Mouse (Mus musculus): ENCODE results near the gene Crk. TPM values are rescaled to one million over a fixed set of nuclear protein-coding genes. Genes with fewer than 3 reads are reported as not detected.
"Not testable (repeated sequence)": the region's sequence is repeated elsewhere in the genome, so short reads cannot be mapped to it uniquely, and the experiment has no call there.

Gene Crk
- polyA plus RNA-seq, 1 experiment, result not detected

DNA sequence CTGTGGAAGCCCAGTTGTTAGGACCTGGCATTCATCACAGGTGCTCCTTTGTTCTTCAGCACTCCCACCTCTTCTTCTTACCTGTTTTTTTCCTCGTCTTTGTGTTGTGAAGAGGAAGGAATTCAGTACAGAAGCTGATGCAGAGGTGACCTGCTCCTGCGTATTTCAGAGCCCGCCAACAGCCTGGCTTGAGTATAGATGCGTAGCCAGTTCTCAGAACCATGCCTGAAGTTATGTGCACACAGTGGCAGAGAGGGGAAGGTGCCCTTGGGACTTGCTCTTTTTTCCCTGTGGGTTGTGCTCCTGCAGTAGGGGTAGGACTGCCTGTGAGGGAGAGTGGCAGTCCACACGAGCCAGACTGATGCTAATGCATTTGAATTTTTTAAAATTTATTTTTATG, 14.5 kb downstream of the Crk start:
- 92% methylated on average over 5 of the region's 5 CpGs for WGBS
- Histone ChIP-seq H3K4me3 (ENCODE audit: insufficient read depth, low read depth, low read length) (no peak overlapping the region), H3K27ac (ENCODE audit: insufficient read depth, low read depth, low read length) (no peak overlapping the region), H3K4me1 (ENCODE audit: control insufficient read depth, insufficient read depth, low read length) (no peaks in the 10 kb centered on the region)
- TF ChIP-seq POLR2A (IDR thresholded peaks at IDR 0.05; ENCODE audit: insufficient read depth, low read depth, low read length) (no peak), CTCF (IDR thresholded peaks at IDR 0.05; ENCODE audit: insufficient read depth, low read depth, low read length) (no peak)

- not testable (repeated sequence) for H3K27ac ChIP-seq (ENCODE audit: insufficient read depth, low read depth, low read length); H3K4me3 ChIP-seq (ENCODE audit: insufficient read depth, low read depth, low read length); H3K4me1 ChIP-seq (ENCODE audit: control insufficient read depth, insufficient read depth, low read length)
- WGBS, result 94% methylated on average over 3 of the region's 3 CpGs
Observed at GRCm38 (mm10) chr11:75697464-75697863, 18.4 kb downstream of the Crk start.

GRCm38 (mm10) chr11:75700557-75700956, 21.5 kb downstream of the Crk start:
- 96% methylated on average over 5 of the region's 5 CpGs for WGBS
- TF ChIP-seq POLR2A (IDR thresholded peaks at IDR 0.05; ENCODE audit: insufficient read depth, low read depth, low read length) (no peak), CTCF (IDR thresholded peaks at IDR 0.05; ENCODE audit: insufficient read depth, low read depth, low read length) (no peak)
- H3K4me3 ChIP-seq (ENCODE audit: insufficient read depth, low read depth, low read length), result no peak overlapping the region

GRCm38 (mm10) chr11:75702761-75703160, 23.7 kb downstream of the Crk start:
- Histone ChIP-seq H3K27ac (ENCODE audit: insufficient read depth, low read depth, low read length) (no peak overlapping the region), H3K4me3 (ENCODE audit: insufficient read depth, low read depth, low read length) (no peak overlapping the region), H3K4me1 (ENCODE audit: control insufficient read depth, insufficient read depth, low read length) (no peaks in the 10 kb centered on the region; the same call in 1 of the 2 replicates)
- 77% methylated on average over 6 of the region's 6 CpGs for WGBS
- TF ChIP-seq CTCF (IDR thresholded peaks at IDR 0.05; ENCODE audit: insufficient read depth, low read depth, low read length) (no peak), POLR2A (IDR thresholded peaks at IDR 0.05; ENCODE audit: insufficient read depth, low read depth, low read length) (no peak)

More at GRCm38 (mm10) chr11:75700557-75700956, 21.5 kb downstream of the Crk start:
- Histone ChIP-seq H3K4me1 (ENCODE audit: control insufficient read depth, insufficient read depth, low read length) (no peaks in the 10 kb centered on the region; the same call in 1 of the 2 replicates), H3K27ac (ENCODE audit: insufficient read depth, low read depth, low read length) (no peak overlapping the region)

GRCm38 (mm10) chr11:75703748-75704147, 24.7 kb downstream of the Crk start:
- 83% methylated on average over 2 of the region's 2 CpGs for WGBS
- no peak overlapping the region for H3K27ac ChIP-seq (ENCODE audit: insufficient read depth, low read depth, low read length)
- H3K4me1 ChIP-seq (ENCODE audit: control insufficient read depth, insufficient read depth, low read length), result no peaks in the 10 kb centered on the region; the same call in 1 of the 2 replicates
- H3K4me3 ChIP-seq (ENCODE audit: insufficient read depth, low read depth, low read length), result no peak overlapping the region
- TF ChIP-seq POLR2A (IDR thresholded peaks at IDR 0.05; ENCODE audit: insufficient read depth, low read depth, low read length), result no peak

GRCm38 (mm10) chr11:75713949-75714348, 34.9 kb downstream of the Crk start:
- Histone ChIP-seq H3K27ac (ENCODE audit: insufficient read depth, low read depth, low read length) (no peak overlapping the region), H3K4me3 (ENCODE audit: insufficient read depth, low read depth, low read length) (no peak overlapping the region), H3K4me1 (ENCODE audit: control insufficient read depth, insufficient read depth, low read length) (peaks cover 3% of the 10 kb centered on the region; the same call in 1 of the 2 replicates)
- TF ChIP-seq POLR2A (IDR thresholded peaks at IDR 0.05; ENCODE audit: insufficient read depth, low read depth, low read length), result no peak
- TF ChIP-seq CTCF (IDR thresholded peaks at IDR 0.05; ENCODE audit: insufficient read depth, low read depth, low read length), result no peak
- 41% methylated on average over 1 of the region's 1 CpGs for WGBS

DNA sequence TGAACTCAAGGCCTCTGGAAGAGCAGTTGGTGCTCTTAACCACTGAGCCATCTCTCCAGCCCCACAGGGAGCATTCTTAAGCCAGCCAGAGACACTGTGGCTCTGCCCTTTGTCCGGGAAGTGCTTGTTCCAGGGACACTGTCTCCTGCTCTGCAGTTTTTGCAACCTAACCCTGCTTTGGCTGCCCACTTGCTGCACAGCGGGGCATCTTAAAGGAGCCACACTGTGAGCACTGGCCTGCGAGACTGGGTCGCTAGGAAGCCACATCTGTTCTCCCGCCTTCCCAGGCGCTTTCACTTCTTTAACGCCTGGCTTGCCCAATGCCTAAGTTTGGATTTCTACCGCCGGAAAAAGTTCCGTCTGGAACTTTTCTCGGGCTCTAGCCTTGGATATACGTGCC, 36.5 kb downstream of the Crk start:
- TF ChIP-seq POLR2A (IDR thresholded peaks at IDR 0.05; ENCODE audit: insufficient read depth, low read depth, low read length), result no peak
- WGBS, result 36% methylated on average over 12 of the region's 12 CpGs

DNA sequence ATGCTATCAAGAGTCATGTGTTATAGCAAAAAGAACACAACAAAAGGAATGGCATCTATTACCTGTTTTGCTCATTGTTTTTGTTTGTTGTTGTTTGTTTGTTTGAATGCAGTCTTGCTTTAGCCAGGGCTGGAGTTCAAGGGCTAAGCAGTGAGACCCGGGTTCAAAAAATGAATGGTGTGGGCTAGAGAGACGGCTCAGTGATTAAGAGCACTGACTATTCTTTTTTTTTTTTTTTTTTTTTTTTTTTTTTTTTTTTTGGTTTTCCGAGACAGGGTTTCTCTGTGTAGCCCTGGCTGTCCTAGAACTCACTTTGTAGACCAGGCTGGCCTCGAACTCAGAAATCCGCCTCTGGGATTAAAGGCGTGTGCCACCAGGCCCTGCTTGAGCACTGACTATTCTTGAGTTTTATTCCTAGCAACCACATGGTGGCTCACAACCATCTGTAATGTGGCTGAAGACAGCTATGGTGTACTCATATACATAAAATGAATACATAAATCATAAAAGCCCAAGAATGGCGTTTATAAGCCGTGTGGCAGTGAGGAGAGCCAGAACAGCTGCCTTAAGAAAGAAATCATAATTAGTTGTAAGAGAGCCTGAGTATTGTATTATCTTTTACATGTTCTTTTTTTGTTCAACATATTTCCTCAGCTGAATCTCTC, 37.7 kb downstream of the Crk start:
- TF ChIP-seq CTCF (IDR thresholded peaks at IDR 0.05; ENCODE audit: insufficient read depth, low read depth, low read length) (no peak), POLR2A (IDR thresholded peaks at IDR 0.05; ENCODE audit: insufficient read depth, low read depth, low read length) (no peak)
- 86% methylated on average over 8 of the region's 8 CpGs for WGBS
- no peak overlapping the region for H3K4me3 ChIP-seq (ENCODE audit: insufficient read depth, low read depth, low read length)

More for the DNA sequence above, 36.5 kb downstream of the Crk start:
- H3K4me3 ChIP-seq (ENCODE audit: insufficient read depth, low read depth, low read length), result no peak overlapping the region
- peaks cover 3% of the 10 kb centered on the region; the same call in 1 of the 2 replicates for H3K4me1 ChIP-seq (ENCODE audit: control insufficient read depth, insufficient read depth, low read length)
- no peak overlapping the region for H3K27ac ChIP-seq (ENCODE audit: insufficient read depth, low read depth, low read length)

GRCm38 (mm10) chr11:75722339-75722738, 43.3 kb downstream of the Crk start:
- 39% methylated on average over 4 of the region's 4 CpGs for WGBS
- Histone ChIP-seq H3K27ac (ENCODE audit: insufficient read depth, low read depth, low read length) (no peak overlapping the region), H3K4me1 (ENCODE audit: control insufficient read depth, insufficient read depth, low read length) (no peaks in the 10 kb centered on the region), H3K4me3 (ENCODE audit: insufficient read depth, low read depth, low read length) (no peak overlapping the region)
- TF ChIP-seq CTCF (IDR thresholded peaks at IDR 0.05; ENCODE audit: insufficient read depth, low read depth, low read length) (no peak), POLR2A (IDR thresholded peaks at IDR 0.05; ENCODE audit: insufficient read depth, low read depth, low read length) (no peak)

More for the DNA sequence above, 37.7 kb downstream of the Crk start:
- H3K27ac ChIP-seq (ENCODE audit: insufficient read depth, low read depth, low read length), result no peak overlapping the region
- H3K4me1 ChIP-seq (ENCODE audit: control insufficient read depth, insufficient read depth, low read length), result peaks cover 3% of the 10 kb centered on the region; the same call in 1 of the 2 replicates

DNA sequence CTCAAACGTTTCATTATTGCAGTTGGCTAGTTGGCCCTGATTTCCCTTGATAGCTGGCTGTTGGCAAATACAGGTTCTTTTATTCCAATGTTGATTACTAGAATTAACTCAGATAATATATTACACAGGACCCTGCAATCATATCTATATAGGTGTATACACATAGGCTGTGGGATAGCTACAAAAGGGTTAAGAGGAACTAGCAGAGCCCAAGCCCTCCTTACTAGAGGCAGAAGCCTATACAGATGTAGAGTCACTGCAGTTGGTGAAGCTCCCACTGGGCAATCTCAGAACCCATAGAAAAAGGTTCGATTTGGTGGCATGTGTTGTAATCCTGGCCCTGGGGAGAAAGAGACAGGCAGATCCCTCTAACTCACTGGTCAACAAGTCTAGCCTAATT, 48.1 kb downstream of the Crk start:
- no peak for TF ChIP-seq POLR2A (IDR thresholded peaks at IDR 0.05; ENCODE audit: insufficient read depth, low read depth, low read length)
- no peak for TF ChIP-seq CTCF (IDR thresholded peaks at IDR 0.05; ENCODE audit: insufficient read depth, low read depth, low read length)
- 71% methylated on average over 2 of the region's 2 CpGs for WGBS
- H3K27ac ChIP-seq (ENCODE audit: insufficient read depth, low read depth, low read length), result no peak overlapping the region
- no peaks in the 10 kb centered on the region for H3K4me1 ChIP-seq (ENCODE audit: control insufficient read depth, insufficient read depth, low read length)
- no peak overlapping the region for H3K4me3 ChIP-seq (ENCODE audit: insufficient read depth, low read depth, low read length)

- H3K4me3 ChIP-seq (ENCODE audit: insufficient read depth, low read depth, low read length); H3K27ac ChIP-seq (ENCODE audit: insufficient read depth, low read depth, low read length); H3K4me1 ChIP-seq (ENCODE audit: control insufficient read depth, insufficient read depth, low read length): not testable (repeated sequence)
- WGBS, result 89% methylated on average over 6 of the region's 6 CpGs
Observed at GRCm38 (mm10) chr11:75727659-75728058, 48.6 kb downstream of the Crk start.

Data from olfactory bulb, adult 2 months (tissue).